Mouse (Mus musculus) telencephalon, adult 2 months (tissue): ENCODE measurements around the gene Syna.
A peak's percentile ranks its signal among the peaks of the same experiment; 100 is the strongest.

ENCODE experiments used
- DNase-seq: peaks from one replicate; pipeline ENCODE4 v3.0.0-alpha.2; 2011; ENCODE audit warnings: low read depth, low spot score

Gene Syna

GRCm38 (mm10) chr5:134560071-134560449, at the start of gene Syna:
Gene Syna, minus strand, starts transcription at chr5:134560171.
- DNase-seq, result no peak

GRCm38 (mm10) chr5:134607121-134607520, 47.1 kb upstream of the Syna start:
- no peak for DNase-seq

GRCm38 (mm10) chr5:134606314-134606713, 46.3 kb upstream of the Syna start:
- DNase-seq, result no peak

- no peak for DNase-seq
Measured at GRCm38 (mm10) chr5:134604376-134604775, 44.4 kb upstream of the Syna start.

DNA sequence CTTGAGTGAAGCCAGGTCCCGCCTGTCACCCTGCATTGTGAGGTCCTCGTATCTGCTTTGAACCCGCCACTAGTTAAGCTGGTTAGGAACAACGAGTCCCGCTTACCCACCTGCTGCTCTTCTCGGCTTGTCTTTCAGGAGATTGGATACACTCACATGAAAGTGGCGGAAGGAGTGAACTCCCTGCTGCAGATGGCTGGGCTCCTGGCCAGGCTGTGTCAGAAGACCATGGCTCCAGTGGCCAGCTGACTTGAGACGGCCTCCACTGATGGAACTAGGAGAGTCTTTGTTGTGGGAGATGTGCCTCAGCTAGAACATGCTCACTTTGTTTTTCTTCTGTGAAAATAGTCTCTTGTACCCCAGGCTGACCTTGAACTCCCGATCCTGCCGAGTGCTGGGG, 37.7 kb upstream of the Syna start:
- DNase-seq, result no peak

DNA sequence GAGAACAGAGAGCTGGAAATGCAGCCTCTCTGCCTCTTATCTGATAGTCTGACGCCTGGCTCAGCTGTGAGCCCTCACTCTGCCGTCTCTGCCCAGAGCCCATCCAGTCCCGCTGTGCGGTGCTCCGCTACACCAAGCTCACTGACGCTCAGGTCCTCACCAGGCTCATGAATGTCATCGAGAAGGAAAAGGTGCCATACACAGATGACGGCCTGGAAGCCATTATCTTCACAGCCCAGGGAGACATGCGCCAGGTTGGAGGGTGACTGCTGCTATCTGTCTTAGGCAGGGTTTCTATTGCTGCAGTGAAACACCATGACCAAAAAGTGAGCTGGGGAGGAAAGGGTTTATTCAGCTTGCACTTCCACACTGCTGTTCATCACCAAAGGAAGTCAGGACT, 33.1 kb upstream of the Syna start:
- no peak for DNase-seq

GRCm38 (mm10) chr5:134592026-134592581, 32.1 kb upstream of the Syna start:
- DNase-seq, result no peak

DNA sequence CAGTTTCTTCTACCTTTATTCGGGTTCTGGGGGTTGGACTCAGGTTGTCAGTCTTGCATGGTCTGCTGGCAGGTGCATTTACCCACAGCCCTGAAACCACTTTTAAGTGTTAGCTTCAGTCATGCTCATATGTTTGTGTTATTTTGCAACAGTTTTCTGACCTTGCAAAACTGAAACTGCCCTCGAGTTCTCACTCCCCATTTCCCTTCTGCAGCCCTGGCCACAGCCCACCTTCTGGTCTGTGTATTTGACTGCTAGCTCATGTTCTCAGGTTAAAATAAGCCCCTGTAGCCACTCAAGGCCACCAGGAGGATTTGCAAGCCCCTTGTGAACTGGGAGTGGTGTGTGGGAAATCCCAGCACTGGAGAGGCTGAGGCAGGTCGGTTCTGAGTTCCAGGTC, 29.9 kb upstream of the Syna start:
- DNase-seq, result no peak

DNA sequence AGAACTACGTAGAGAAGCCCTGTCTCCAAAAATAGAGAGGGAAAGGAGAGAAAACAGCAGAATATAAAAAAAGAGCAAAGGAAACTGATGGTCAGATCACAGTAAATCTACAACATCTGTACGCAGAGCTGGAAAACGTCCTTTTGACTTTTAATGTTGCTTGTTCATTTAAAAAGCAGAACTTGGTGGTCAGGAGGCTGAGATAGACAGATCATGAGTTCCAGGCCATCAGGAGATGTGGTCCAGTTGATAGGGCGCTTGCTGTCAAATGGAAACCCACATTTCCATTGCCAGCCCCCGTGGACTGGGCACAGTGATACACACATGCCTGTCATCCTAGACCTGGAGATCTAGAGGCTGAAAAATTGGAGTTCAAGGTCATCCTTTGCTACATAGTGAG, 24.8 kb upstream of the Syna start:
- no peak for DNase-seq

GRCm38 (mm10) chr5:134583884-134584213, 23.9 kb upstream of the Syna start:
- DNase-seq, result no peak

GRCm38 (mm10) chr5:134583006-134583883, 23.3 kb upstream of the Syna start:
- DNase-seq, result no peak

DNA sequence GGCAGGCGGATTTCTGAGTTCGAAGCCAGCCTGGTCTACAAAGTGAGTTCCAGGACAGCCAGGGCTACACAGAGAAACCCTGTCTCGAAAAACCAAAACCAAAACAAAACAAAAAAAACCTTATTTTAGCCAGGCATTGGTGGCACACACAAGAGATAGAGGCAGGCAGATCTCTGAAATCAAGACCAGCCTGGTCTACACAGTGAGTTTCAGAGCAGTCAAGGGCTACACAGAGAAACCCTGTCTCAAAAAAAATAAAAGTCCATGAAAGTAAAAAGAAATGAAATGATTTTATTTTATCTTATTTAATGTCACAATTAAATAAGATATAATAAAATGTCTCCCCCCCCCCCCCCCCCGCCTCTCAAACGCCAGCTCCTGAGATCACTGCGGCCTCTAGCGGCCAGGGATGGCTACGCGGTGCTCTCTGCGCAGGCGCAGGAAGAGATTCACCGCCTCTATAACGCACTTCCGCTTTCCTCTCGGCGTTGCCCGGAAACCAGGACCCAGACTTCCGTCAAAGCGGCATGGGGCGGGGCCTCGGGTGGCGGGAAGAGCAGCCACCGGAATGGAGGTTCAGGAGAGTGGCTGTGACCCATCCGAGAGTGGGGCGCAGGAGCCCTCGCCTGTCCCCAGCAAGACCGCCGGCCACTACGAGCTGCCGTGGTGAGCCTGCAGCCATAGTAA, 22.4 kb upstream of the Syna start:
- peak; percentile 91 for DNase-seq

DNA sequence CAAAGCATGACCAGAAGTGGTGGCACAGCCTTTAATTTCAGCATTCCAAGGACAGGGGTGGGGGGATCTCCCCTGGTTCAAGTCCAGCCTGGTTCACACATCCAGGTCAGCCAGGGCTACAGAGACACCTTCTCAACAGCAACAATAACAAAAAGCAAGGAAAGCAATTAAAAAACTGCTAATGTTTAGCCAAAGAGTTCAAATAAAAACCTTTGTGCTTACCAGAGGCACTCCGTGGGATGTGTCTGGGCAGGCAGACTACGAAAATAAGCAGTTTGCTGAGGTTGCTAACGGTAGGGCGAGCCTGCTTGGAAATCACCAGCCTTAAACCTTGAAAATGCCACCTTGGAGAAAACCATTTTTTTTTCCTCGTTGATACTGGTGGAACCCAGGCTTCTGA, 21.2 kb upstream of the Syna start, which contains the start of gene Rfc2:
Gene Rfc2, plus strand, starts transcription at position 221 of the 400 bp plus-strand sequence.
- DNase-seq, result no peak

DNA sequence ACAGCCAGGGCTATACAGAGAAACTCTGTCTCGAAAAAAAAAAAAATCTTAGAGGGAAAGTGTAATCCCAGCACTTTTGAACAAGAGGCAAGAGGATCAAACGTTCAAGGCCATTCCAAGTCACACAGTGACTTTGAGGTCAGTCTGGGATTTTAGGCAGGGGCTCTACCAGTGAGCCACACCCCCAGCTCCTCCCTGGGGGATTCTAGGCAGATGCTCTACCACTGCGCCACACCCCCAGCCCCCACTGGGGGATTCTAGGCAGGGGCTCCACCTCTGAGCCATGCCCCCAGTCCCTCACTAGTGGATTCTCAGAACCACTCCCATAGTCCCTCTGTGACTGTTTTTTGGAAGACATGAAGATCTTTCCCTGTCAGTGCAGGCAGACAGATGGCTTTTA, 19.2 kb upstream of the Syna start:
- no peak for DNase-seq

DNA sequence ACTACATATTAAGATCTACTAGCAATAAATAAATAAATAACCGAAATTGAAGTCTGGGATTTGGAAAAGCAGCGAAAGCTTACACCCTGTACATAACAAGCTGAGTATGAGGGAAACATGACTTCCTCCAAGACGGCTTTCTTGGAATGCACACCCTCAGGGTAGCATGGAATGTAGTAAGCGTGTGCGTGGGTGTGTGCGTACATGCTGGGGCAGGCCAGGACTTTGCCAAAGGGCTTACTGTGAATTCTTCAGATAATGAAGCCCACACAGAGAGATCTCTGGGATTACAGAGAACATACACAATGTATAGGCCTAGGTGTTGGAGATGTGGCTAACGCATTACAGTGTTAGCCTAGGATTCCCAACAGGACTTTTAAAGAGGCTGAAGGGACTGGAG, 17.6 kb upstream of the Syna start:
- no peak for DNase-seq

DNA sequence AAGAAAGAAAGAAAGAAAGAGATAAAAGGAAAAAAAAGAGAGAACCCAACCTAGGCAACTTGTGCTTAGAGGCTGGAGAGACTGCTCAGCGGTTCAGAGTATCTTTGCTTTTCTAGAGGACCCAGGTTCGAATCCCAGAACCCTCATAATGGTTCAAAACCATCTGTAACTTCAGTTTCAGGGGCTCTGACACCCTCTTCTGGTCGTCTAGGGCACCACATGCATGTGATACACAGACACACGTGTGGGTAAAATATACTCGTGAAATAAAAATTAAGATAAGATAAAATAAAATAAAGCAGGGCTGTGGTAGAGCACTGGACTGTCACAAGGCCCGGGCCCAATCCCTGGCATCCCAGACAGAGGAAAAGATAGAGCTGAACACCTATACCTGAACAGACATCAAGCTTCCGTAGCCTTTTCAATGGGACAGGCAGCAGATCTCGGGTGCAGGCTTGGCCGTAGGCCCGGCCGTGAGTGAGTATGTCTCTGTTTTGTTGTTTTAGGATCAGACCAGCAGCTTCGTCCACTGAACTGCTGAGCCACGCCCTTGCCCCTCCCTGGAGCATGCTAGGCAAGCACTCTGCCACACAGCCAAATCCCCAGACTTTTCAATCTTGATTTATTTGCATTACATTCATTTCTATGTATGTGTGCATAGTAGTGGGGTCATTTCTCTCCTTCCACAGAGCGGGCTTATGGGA, 16.7 kb upstream of the Syna start:
- no peak for DNase-seq

GRCm38 (mm10) chr5:134575833-134576232, 15.9 kb upstream of the Syna start:
- DNase-seq, result no peak

- DNase-seq, result no peak
Measured at GRCm38 (mm10) chr5:134572508-134573214, 12.7 kb upstream of the Syna start.

- DNase-seq, result no peak
Measured at GRCm38 (mm10) chr5:134571730-134572507, 11.9 kb upstream of the Syna start.

DNA sequence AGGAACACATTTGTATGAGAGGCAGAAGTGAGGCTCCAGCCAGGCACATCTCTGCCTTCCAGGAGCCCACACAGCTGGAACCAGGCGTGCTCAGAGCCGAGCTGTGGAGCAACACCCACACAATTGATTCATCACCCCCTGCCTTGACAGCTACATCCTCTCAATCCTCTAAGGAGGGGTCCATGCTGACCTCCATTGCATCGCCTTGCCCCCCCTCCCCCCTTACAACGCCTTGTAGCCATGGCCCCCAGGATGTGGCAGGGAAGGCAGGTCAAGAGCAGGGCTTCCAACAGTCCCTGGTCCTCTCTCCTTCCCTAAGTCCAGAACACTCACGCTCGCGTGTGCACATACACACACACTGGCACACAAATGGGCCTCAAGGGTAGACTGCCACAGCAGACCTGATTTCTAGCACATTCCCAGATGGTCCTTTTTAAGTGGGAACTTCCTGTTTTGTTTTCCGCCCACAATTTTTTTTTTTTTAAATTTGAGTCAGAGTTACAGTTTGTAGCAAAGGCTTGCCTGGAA, 9.1 kb upstream of the Syna start:
- DNase-seq, result no peak

DNA sequence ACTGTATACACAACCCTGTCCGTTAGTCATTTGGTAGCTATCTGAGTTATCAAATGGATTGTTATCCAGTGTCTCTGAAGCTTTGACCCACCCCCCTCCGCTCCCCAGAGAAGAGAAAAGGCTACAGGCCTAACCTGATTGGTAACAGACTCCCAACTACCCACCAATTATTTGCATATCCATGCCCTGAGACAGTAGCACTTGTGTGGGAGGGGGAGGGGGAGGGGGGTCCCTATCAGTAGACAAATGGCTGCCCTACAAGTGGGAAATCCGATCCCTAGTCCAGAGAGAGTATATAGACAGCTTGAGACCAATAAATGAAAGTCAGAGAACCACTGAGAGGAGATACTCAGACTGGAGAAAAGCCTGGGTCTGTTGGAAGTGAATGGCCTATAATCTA, 8.1 kb upstream of the Syna start:
- no peak for DNase-seq
